Mouse (Mus musculus) MEL (cell line): ENCODE measurements around the gene 1190007I07Rik. TPM values are rescaled to one million over a fixed set of nuclear protein-coding genes. Genes with fewer than 3 reads are reported as not detected.
A peak's percentile ranks its signal among the peaks of the same experiment; 100 is the strongest.

ENCODE experiments used
- DNase-seq: peaks from one replicate; pipeline ENCODE4 v3.0.0; 2011; ENCODE audit warnings: low read depth, low spot score
- H3K27ac ChIP-seq: 2 replicates; pipeline ENCODE4 v1.5.1; 2012; ENCODE audit warnings: low read depth, mild to moderate bottlenecking, control low read depth, low read length, moderate library complexity; ENCODE audit not compliant: control insufficient read depth
- H3K27me3 ChIP-seq, 2 experiments: fragments of 150-350 bp in 1 of 2; sonication (generic) in 1 of 2; 2 replicates each; pipeline ENCODE4 v1.6.1; 2012; ENCODE audit warnings: low read length in 2 of 2, mild to moderate bottlenecking in 2 of 2, improper control_type of control experiment in 1 of 2, moderate library complexity in 1 of 2; ENCODE audit not compliant: insufficient read depth in 2 of 2, control insufficient read depth in 1 of 2
- H3K36me3 ChIP-seq, 2 experiments: 2 replicates each; pipeline ENCODE4 v1.6.1; 2012 to 2014; ENCODE audit warnings: low read length in 2 of 2, improper control_type of control experiment in 1 of 2, inconsistent platforms in 1 of 2, mild to moderate bottlenecking in 1 of 2; ENCODE audit not compliant: insufficient read depth in 2 of 2, control insufficient read depth in 1 of 2
- H3K4me1 ChIP-seq, 2 experiments: fragments of 150-350 bp in 1 of 2; sonication (generic) in 1 of 2; 2 replicates each; pipeline ENCODE4 v1.6.1; 2012; ENCODE audit warnings: low read length in 2 of 2, improper control_type of control experiment in 1 of 2, mild to moderate bottlenecking in 1 of 2; ENCODE audit not compliant: insufficient read depth in 2 of 2, control insufficient read depth in 1 of 2
- H3K4me3 ChIP-seq, 2 experiments: fragments of 150-350 bp in 1 of 2; sonication (generic) in 1 of 2; 2 replicates each; pipeline ENCODE4 v1.5.1; 2012; ENCODE audit warnings: low read depth in 2 of 2, low read length in 2 of 2, mild to moderate bottlenecking in 2 of 2, moderate library complexity in 2 of 2, control low read depth in 1 of 2, improper control_type of control experiment in 1 of 2; ENCODE audit not compliant: control insufficient read depth in 1 of 2, insufficient read depth in 1 of 2
- H3K79me2 ChIP-seq: 2 replicates; pipeline ENCODE4 v1.6.1; 2012; ENCODE audit warnings: mild to moderate bottlenecking, low read length, moderate library complexity; ENCODE audit not compliant: control insufficient read depth, poor library complexity, insufficient read depth
- H3K9ac ChIP-seq: 2 replicates; pipeline ENCODE4 v1.6.1; 2012; ENCODE audit warnings: low read depth, mild to moderate bottlenecking, control low read depth, low read length, moderate library complexity; ENCODE audit not compliant: control insufficient read depth, poor library complexity, severe bottlenecking
- H3K9me3 ChIP-seq: fragments of 150-350 bp; sonication (generic); replicated peaks from 2 replicates; pipeline ENCODE4 v1.6.1; 2012; ENCODE audit warnings: mild to moderate bottlenecking, low read length, improper control_type of control experiment, moderate library complexity; ENCODE audit not compliant: insufficient read depth
- CHD1 ChIP-seq: IDR thresholded peaks from 2 replicates; pipeline ENCODE4 v1.6.1; 2012; ENCODE audit warnings: low read depth, mild to moderate bottlenecking, inconsistent platforms, low read length, improper control_type of control experiment
- CHD2 ChIP-seq: IDR thresholded peaks from 2 replicates; pipeline ENCODE4 v1.6.1; 2011; ENCODE audit warnings: low read length, improper control_type of control experiment
- CTCF ChIP-seq, 3 experiments: IDR thresholded peaks in 2 of 3; conservative IDR thresholded peaks in 1 of 3; 2 replicates each; pipeline ENCODE4 v1.5.1; 2011 to 2012; ENCODE audit warnings: low read length in 3 of 3, low read depth in 2 of 3, mild to moderate bottlenecking in 2 of 3, improper control_type of control experiment in 1 of 3, inconsistent platforms in 1 of 3, mixed read lengths in 1 of 3, moderate library complexity in 1 of 3; ENCODE audit not compliant: control insufficient read depth in 1 of 3, insufficient read depth in 1 of 3, poor library complexity in 1 of 3, severe bottlenecking in 1 of 3
- ELF1 ChIP-seq: IDR thresholded peaks from 2 replicates; pipeline ENCODE4 v1.6.1; 2014; ENCODE audit warnings: low read depth, mild to moderate bottlenecking, inconsistent platforms, low read length, improper control_type of control experiment, moderate library complexity
- EP300 ChIP-seq, 2 experiments: IDR thresholded peaks; 2 replicates each; pipeline ENCODE4 v1.6.1; 2011; ENCODE audit warnings: improper control_type of control experiment in 2 of 2, low read length in 2 of 2, low read depth in 1 of 2, mild to moderate bottlenecking in 1 of 2
- GATA1 ChIP-seq: IDR thresholded peaks from 2 replicates; pipeline ENCODE4 v1.6.1; 2011; ENCODE audit warnings: low read depth, low read length, improper control_type of control experiment
- JUND ChIP-seq: IDR thresholded peaks from 2 replicates; pipeline ENCODE4 v1.6.1; 2011; ENCODE audit warnings: low read depth, mild to moderate bottlenecking, improper control_type of control experiment, low read length
- MAX ChIP-seq: IDR thresholded peaks from 2 replicates; pipeline ENCODE4 v1.6.1; 2011; ENCODE audit warnings: low read length, improper control_type of control experiment
- MAZ ChIP-seq: IDR thresholded peaks from 2 replicates; pipeline ENCODE4 v1.6.1; 2012; ENCODE audit warnings: low read depth, mild to moderate bottlenecking, inconsistent platforms, low read length, improper control_type of control experiment
- MYB ChIP-seq: IDR thresholded peaks from 2 replicates; pipeline ENCODE4 v1.6.1; 2011; ENCODE audit warnings: mild to moderate bottlenecking, low read depth, low read length, improper control_type of control experiment
- MYC ChIP-seq: IDR thresholded peaks from 2 replicates; pipeline ENCODE4 v1.6.1; 2011; ENCODE audit warnings: low read depth, mild to moderate bottlenecking, low read length, improper control_type of control experiment, moderate library complexity
- NELFE ChIP-seq: IDR thresholded peaks from 2 replicates; pipeline ENCODE4 v1.6.1; 2011; ENCODE audit warnings: low read depth, low read length, improper control_type of control experiment
- NRF1 ChIP-seq: IDR thresholded peaks from 2 replicates; pipeline ENCODE4 v1.6.1; 2014; ENCODE audit warnings: low read depth, mild to moderate bottlenecking, inconsistent platforms, low read length, improper control_type of control experiment, moderate library complexity; ENCODE audit not compliant: poor library complexity, insufficient read depth, severe bottlenecking
- POLR2AphosphoS2 ChIP-seq: IDR thresholded peaks from 2 replicates; pipeline ENCODE4 v1.6.1; 2011; ENCODE audit warnings: low read length, improper control_type of control experiment
- POLR2AphosphoS5 ChIP-seq: IDR thresholded peaks from 2 replicates; pipeline ENCODE4 v1.6.1; 2012; ENCODE audit warnings: low read depth, borderline replicate concordance, mild to moderate bottlenecking, inconsistent platforms, low read length, moderate library complexity, mixed read lengths
- RAD21 ChIP-seq: IDR thresholded peaks from 2 replicates; pipeline ENCODE4 v1.6.1; 2011; ENCODE audit warnings: mild to moderate bottlenecking, low read depth, low read length, improper control_type of control experiment
- SIN3A ChIP-seq: IDR thresholded peaks from 2 replicates; pipeline ENCODE4 v1.6.1; 2012; ENCODE audit warnings: low read length, improper control_type of control experiment, inconsistent platforms
- SMC3 ChIP-seq: IDR thresholded peaks from 2 replicates; pipeline ENCODE4 v1.6.1; 2011; ENCODE audit warnings: low read depth, low read length, improper control_type of control experiment
- TAL1 ChIP-seq: IDR thresholded peaks from 2 replicates; pipeline ENCODE4 v1.6.1; 2012; ENCODE audit warnings: mild to moderate bottlenecking, inconsistent platforms, low read length, moderate library complexity, mixed read lengths
- TBP ChIP-seq: IDR thresholded peaks from 2 replicates; pipeline ENCODE4 v1.8.0; 2011; ENCODE audit warnings: low read depth, low read length, improper control_type of control experiment
- TCF12 ChIP-seq: IDR thresholded peaks from 2 replicates; pipeline ENCODE4 v1.6.1; 2014; ENCODE audit warnings: low read depth, mild to moderate bottlenecking, inconsistent platforms, low read length, improper control_type of control experiment, moderate library complexity
- UBTF ChIP-seq: IDR thresholded peaks from 2 replicates; pipeline ENCODE4 v1.6.1; 2012; ENCODE audit warnings: low read depth, mild to moderate bottlenecking, inconsistent platforms, low read length, improper control_type of control experiment, moderate library complexity, borderline replicate concordance; ENCODE audit not compliant: insufficient read depth
- USF2 ChIP-seq, 2 experiments: IDR thresholded peaks; 2 replicates each; pipeline ENCODE4 v1.6.1; 2011 to 2012; ENCODE audit warnings: improper control_type of control experiment in 2 of 2, low read length in 2 of 2, borderline replicate concordance in 1 of 2, inconsistent platforms in 1 of 2, low read depth in 1 of 2, mild to moderate bottlenecking in 1 of 2; ENCODE audit not compliant: insufficient read depth in 1 of 2
- ZC3H11A ChIP-seq: IDR thresholded peaks from 2 replicates; pipeline ENCODE4 v1.6.1; 2012; ENCODE audit warnings: low read depth, mild to moderate bottlenecking, inconsistent platforms, low read length, improper control_type of control experiment
- ZKSCAN1 ChIP-seq: IDR thresholded peaks from 2 replicates; pipeline ENCODE4 v1.6.1; 2012; ENCODE audit warnings: low read depth, mild to moderate bottlenecking, inconsistent platforms, low read length, improper control_type of control experiment, moderate library complexity
- polyA plus RNA-seq, 2 experiments: library from polyadenylated mRNA; stranded (reverse) in 1 of 2; unstranded in 1 of 2; fragments of >175 nt in 1 of 2; fragments of >200 nt in 1 of 2; gene quantifications; 2 replicates each; pipeline versions ENCODE4 v1.2.1 to v1.2.4; 2012; ENCODE audit warnings: low replicate concordance in 2 of 2, low read depth in 1 of 2; ENCODE audit not compliant: insufficient read length in 2 of 2, insufficient read depth in 1 of 2, missing spikeins in 1 of 2
- total RNA-seq: library from RNA; depleted of rRNA; stranded (reverse); fragments of 300-350 nt; gene quantifications from 2 replicates; pipeline ENCODE4 v1.2.3, GENCODE M21; 2012

The 1190007I07Rik gene
- total and polyA plus RNA-seq, 3 experiments = 33.1 to 823 (median 49.7) TPM

DNA sequence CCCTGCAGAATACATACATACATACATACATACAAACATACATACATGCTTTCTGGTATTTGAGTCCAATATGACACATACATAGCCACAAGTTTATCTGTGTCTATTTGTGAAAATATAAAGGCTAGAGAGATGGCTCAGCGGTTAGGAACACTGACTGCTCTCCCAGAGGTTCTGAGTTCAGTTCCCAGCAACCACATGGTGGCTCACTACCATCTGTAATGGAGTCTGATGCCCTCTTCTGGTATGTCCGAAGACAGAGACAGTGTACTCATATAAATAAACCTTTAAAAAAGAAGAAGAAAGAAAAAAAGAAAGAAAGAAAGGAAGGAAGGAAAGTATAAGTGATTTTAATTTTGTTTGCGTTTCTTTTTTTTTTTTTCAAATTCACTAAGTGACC lies 42.9 kb upstream of the 1190007I07Rik start:
- H3K4me3 ChIP-seq = peak overlapping the region; percentile 57 to 65
- H3K4me1 ChIP-seq = 0 out of 4 replicates have a peak, but pooled peaks cover 0 to 2% of the 10 kb centered on the region in 2 experiments

DNA sequence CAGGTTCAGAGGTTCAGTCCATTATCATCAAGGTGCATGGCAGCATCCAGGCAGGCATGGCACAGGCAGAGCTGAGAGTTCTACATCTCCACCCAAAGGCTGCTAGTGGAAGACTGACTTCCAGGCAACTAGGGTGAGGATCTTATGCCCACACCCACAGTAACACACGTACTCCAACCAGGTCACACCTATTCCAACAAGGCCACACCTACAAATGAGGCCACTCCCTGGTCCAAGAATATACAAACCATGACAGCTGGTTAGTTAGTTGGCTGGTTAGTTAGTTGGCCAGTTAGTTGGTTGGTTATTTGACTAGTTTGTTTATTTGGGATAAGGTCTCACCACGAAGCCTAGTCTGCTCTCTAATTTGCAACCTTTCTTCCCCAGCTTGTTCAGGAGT lies 40.3 kb upstream of the 1190007I07Rik start:
- H3K36me3 ChIP-seq = no peaks in the 10 kb centered on the region

More for the DNA sequence above, 42.9 kb upstream of the 1190007I07Rik start:
- Histone ChIP-seq H3K27ac (no peak overlapping the region), H3K27me3 (no peaks in the 10 kb centered on the region), H3K79me2 (no peaks in the 10 kb centered on the region; the same call in 1 of the 2 replicates), H3K9me3 (no peaks in the 10 kb centered on the region), H3K9ac (peak overlapping the region; percentile 70), H3K36me3 (no peaks in the 10 kb centered on the region)
- peak; percentile 37 for DNase-seq
- TF ChIP-seq MAX (no peak), ELF1 (no peak), POLR2AphosphoS2 (no peak), MYB (no peak), MAZ (no peak), ZC3H11A (peak; percentile 32; the same call in 1 of the 2 replicates), NRF1 (no peak), NELFE (no peak), UBTF (no peak), JUND (no peak), EP300 (IDR thresholded peaks at IDR 0.05; ENCODE audit: low read depth in 1 of 2, low read length in 2 of 2) (no peak), TCF12 (no peak), GATA1 (no peak), RAD21 (peak; percentile 41), MYC (no peak; the same call in 1 of the 2 replicates), SMC3 (peak; percentile 52), TBP (peak; percentile 33; the same call in 1 of the 2 replicates), TAL1 (no peak), SIN3A (no peak), CHD1 (no peak), CHD2 (no peak), CTCF (IDR thresholded peaks at IDR 0.05 in 2 of 3, conservative IDR thresholded peaks at IDR 0.05 in 1 of 3; ENCODE audit: control insufficient read depth in 1 of 3, insufficient read depth in 1 of 3, low read depth in 2 of 3, low read length in 3 of 3, poor library complexity in 1 of 3, severe bottlenecking in 1 of 3) (peak in 2 of 3 experiments; percentile 30 to 55; a peak in 4 of 6 replicates), ZKSCAN1 (no peak), POLR2AphosphoS5 (no peak), USF2 (IDR thresholded peaks at IDR 0.05; ENCODE audit: borderline replicate concordance in 1 of 2, insufficient read depth in 1 of 2, low read depth in 1 of 2, low read length in 2 of 2) (no peak)

More for the DNA sequence above, 40.3 kb upstream of the 1190007I07Rik start:
- Histone ChIP-seq H3K27me3 (no peaks in the 10 kb centered on the region; a peak in 1 of 4 replicates), H3K9me3 (no peaks in the 10 kb centered on the region), H3K4me1 (0 out of 4 replicates have a peak, but pooled peaks cover 0 to 2% of the 10 kb centered on the region in 2 experiments), H3K9ac (no peak overlapping the region), H3K4me3 (no peak overlapping the region), H3K27ac (no peak overlapping the region), H3K79me2 (no peaks in the 10 kb centered on the region; the same call in 1 of the 2 replicates)
- TF ChIP-seq SIN3A = no peak
- TF ChIP-seq GATA1 = no peak
- TF ChIP-seq ELF1 = no peak
- no peak for TF ChIP-seq TAL1
- DNase-seq = no peak
